ENCODE assay signal across 13 mouse cellular contexts in the genomic region with DNA sequence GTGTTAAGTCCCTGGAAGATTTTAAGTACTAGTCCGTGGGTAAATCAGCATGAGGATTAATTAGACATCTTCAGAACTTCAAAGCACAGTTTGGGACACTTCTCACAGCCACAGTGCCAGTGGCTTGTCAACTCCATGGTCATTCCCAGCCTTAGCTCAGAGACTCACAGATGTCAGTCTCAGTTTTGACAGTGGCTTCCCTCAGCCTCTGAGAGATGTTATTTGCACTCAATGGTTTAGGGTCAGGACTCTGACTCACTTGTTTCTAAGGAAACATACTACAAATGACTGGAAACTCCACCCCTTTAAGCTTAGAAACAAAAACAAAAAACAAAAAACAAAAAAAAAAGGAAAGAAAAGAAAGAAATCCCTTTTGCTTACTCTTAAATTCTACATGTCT. TPM values are rescaled to one million over a fixed set of nuclear protein-coding genes. Genes with fewer than 3 reads are reported as not detected.
DNase-seq lines count a peak whose midpoint lies in the region; ATAC-seq lines count a peak whose summit lies in the region.
"Had no signal": no experiment of that assay in that cellular context is flagged by ENCODE, and none has a peak within 500 bp of the region (broad histone marks: within the 10 kb centered on the region; RNA-seq: fewer than 3 reads in every experiment).

No protein-coding gene starts in this region.

- H3K4me1 ChIP-seq in limb, embryonic 10.5 days = no peaks in the 10 kb centered on the region
- H3K4me1 ChIP-seq: midbrain, embryonic 15.5 days had no signal

- no peaks in the 10 kb centered on the region for H3K36me3 ChIP-seq in limb, embryonic 10.5 days
- H3K36me3 ChIP-seq: midbrain, embryonic 15.5 days had no signal

- WGBS in limb, embryonic 10.5 days = 53% methylated on average over 1 of the region's 1 CpGs

- peak; percentile 8 for DNase-seq in kidney, adult 9 months
- DNase-seq in kidney, postnatal 14 days = no peak
- DNase-seq in CD4-positive helper T cell, adult 2 months (ENCODE audit: low read depth, low spot score) = peak; percentile 75
- DNase-seq in adipocyte (ENCODE audit: low spot score) = peak; percentile 79
- DNase-seq in limb, embryonic 10.5 days (ENCODE audit: low spot score) = no peak
- no peak for DNase-seq in embryo, embryonic 10 days (ENCODE audit: low spot score)
- DNase-seq in urinary bladder, adult 2 months (ENCODE audit: low spot score) = no peak

- no peak overlapping the region for H3K4me3 ChIP-seq in limb, embryonic 10.5 days
- H3K4me3 ChIP-seq: forebrain, embryonic 13.5 days; midbrain, embryonic 15.5 days had no signal

- ATAC-seq in megakaryocyte-erythroid progenitor cell, adult 5-6 weeks (replicated peaks; ENCODE audit: low FRiP score, low TSS enrichment, poor library complexity, severe bottlenecking) = 0 out of 2 replicates have a peak, but pooled peaks have one; percentile 39
- ATAC-seq: forebrain, embryonic 13.5 days; midbrain, embryonic 15.5 days had no signal

- no peaks in the 10 kb centered on the region for H3K27me3 ChIP-seq in limb, embryonic 10.5 days (ENCODE audit: low read depth, poor library complexity, severe bottlenecking)
- H3K27me3 ChIP-seq: forebrain, embryonic 13.5 days; midbrain, embryonic 15.5 days had no signal

- no peaks in the 10 kb centered on the region for H3K9me3 ChIP-seq in limb, embryonic 10.5 days (replicated peaks)
- H3K9me3 ChIP-seq: forebrain, embryonic 13.5 days; midbrain, embryonic 15.5 days had no signal

- H3K27ac ChIP-seq in limb, embryonic 10.5 days = no peak overlapping the region
- H3K27ac ChIP-seq: forebrain, embryonic 13.5 days; midbrain, embryonic 15.5 days had no signal

RNA-seq across cellular contexts. Expression of a gene that starts 0.8 kb away (rescaled TPM):
- total RNA-seq in megakaryocyte-erythroid progenitor cell, adult 5-6 weeks (2014; fragmentation: Nextera tagmentation) = 2.4 and 2.6 TPM in 2 replicates
- 9.7 and 11.4 TPM in 2 replicates for total RNA-seq in megakaryocyte-erythroid progenitor cell, adult 5-6 weeks (2017)
- polyA plus RNA-seq in limb, embryonic 10.5 days (2016; fragmentation: Nextera tagmentation; extraction: Ambion mirVana) = 0.16 TPM in 1 of 2 replicates, not detected in the other
- 76.1 and 142 TPM in 2 replicates for polyA plus RNA-seq in urinary bladder, adult 2 months (2012; rRNA removed)

RNA-seq across cellular contexts. Expression of a gene that starts 25.0 kb away (rescaled TPM):
- total RNA-seq in megakaryocyte-erythroid progenitor cell, adult 5-6 weeks (2014; fragmentation: Nextera tagmentation) = not detected in 2 replicates
- total RNA-seq in megakaryocyte-erythroid progenitor cell, adult 5-6 weeks (2017) = not detected in 2 replicates
- polyA plus RNA-seq in limb, embryonic 10.5 days (2016; fragmentation: Nextera tagmentation; extraction: Ambion mirVana) = not detected in 2 replicates
- polyA plus RNA-seq in urinary bladder, adult 2 months (2012; rRNA removed) = 0.78 and 2.7 TPM in 2 replicates
- total RNA-seq: layer of hippocampus, postnatal 10 days had no signal
- polyA plus RNA-seq: forebrain, embryonic 13.5 days; heart, embryonic 16.5 days; limb, embryonic 14.5 days; midbrain, embryonic 15.5 days had no signal

RNA-seq across cellular contexts. Expression of a gene that starts 59.8 kb away (rescaled TPM):
- total RNA-seq in megakaryocyte-erythroid progenitor cell, adult 5-6 weeks (2014; fragmentation: Nextera tagmentation) = 1.5 and 4.9 TPM in 2 replicates
- total RNA-seq in megakaryocyte-erythroid progenitor cell, adult 5-6 weeks (2017) = 4.4 and 9.1 TPM in 2 replicates
- 0.15 and 0.31 TPM in 2 replicates for polyA plus RNA-seq in limb, embryonic 10.5 days (2016; fragmentation: Nextera tagmentation; extraction: Ambion mirVana)
- 40.3 and 56.4 TPM in 2 replicates for polyA plus RNA-seq in urinary bladder, adult 2 months (2012; rRNA removed)

Comparison
In these comparisons a context has a peak if more than half of its experiments do, and no peak if none do; other contexts are left out.
1. DNase-seq: peak in kidney, adult 9 months (single experiment), CD4-positive helper T cell, adult 2 months (single experiment) and adipocyte (single experiment); none in kidney, postnatal 14 days (single experiment), limb, embryonic 10.5 days (single experiment), embryo, embryonic 10 days (single experiment) and urinary bladder, adult 2 months (single experiment).
2. RNA of a gene that starts 0.8 kb away (polyA plus RNA-seq): 76.1 to 142 TPM in urinary bladder, adult 2 months; 0.16 TPM in limb, embryonic 10.5 days; every median in the first group is over 10 times any median in the second.
3. RNA of a gene that starts 59.8 kb away (polyA plus RNA-seq): 40.3 to 56.4 TPM in urinary bladder, adult 2 months; 0.15 to 0.31 TPM in limb, embryonic 10.5 days; every median in the first group is over 10 times any median in the second.